Mouse (Mus musculus) mouse trophoblast stem cell (cell line): ENCODE data around the gene Siah1a.

ENCODE experiments used
- in situ Hi-C, 2 experiments: fragments of 300-500 bp; cut with MseI, MboI; formaldehyde crosslinking; loops; 2 replicates in 1 of 2; 3 replicates in 1 of 2; pipeline ENCODE4 v1.15.1; 2025

The Siah1a gene

DNA sequence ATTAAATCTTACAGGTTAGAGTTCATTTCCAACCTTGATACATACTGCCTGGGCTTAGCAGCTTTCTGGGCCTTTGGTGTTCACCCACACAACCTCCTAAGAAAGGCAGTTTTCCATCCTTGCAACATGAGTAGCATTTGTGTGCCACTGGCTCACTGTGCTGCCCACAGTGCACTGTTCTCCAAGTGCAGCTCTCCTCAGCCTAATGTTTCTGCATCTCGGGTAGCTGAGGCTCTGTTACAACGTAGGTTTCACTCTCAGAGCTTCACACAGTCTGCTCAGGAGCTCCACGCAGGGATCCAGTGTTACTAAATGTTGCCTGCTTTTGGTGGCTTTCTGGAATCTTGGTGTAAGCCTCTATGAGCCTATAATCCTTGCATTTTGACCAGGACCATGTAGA lies 40.4 kb downstream of the Siah1a start:
- in situ Hi-C loops: no loop called here

- in situ Hi-C loops: no loop called here
Observed at GRCm38 (mm10) chr8:86702453-86702852, 43.3 kb downstream of the Siah1a start.

GRCm38 (mm10) chr8:86699471-86699870 lies 46.3 kb downstream of the Siah1a start:
- in situ Hi-C loops: no loop called here

- in situ Hi-C loops: no loop called here
Observed at GRCm38 (mm10) chr8:86698811-86699421, 46.8 kb downstream of the Siah1a start.

GRCm38 (mm10) chr8:86695703-86696102 lies 50.0 kb downstream of the Siah1a start:
- in situ Hi-C loops: no loop called here

- in situ Hi-C loops: no loop called here
Observed at GRCm38 (mm10) chr8:86694011-86694410, 51.7 kb downstream of the Siah1a start.

DNA sequence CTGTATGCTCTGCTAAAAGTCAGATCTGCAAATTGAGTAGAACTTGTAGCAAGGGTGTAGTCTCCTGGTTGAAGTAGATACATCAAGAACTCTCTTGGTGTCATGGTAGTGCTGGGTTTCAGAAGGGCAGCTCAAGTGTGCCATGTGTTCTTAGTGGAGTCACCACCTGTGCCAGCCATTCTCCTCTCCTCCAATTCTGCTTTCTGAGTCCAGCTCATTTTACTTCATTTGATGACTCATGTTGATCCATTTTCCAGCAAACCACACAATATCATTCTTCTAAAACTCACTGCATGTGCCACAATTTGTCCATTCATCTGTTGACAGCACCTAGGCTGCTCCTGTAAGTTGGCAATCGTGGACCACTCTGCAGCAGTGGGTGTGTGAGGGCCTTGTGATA lies 53.6 kb downstream of the Siah1a start:
- in situ Hi-C loops: no loop called here

GRCm38 (mm10) chr8:86686629-86687028 lies 59.1 kb downstream of the Siah1a start:
- in situ Hi-C loops: no loop called here
